Mouse (Mus musculus) kidney, adult 2 months (tissue): ENCODE measurements at regions not wholly inside any gene's neighbourhood (a gene's known extent, or its start where the extent isn't known, plus 50 kb on each side); places are given as distances from the start of the nearest gene placed in this dataset.

ENCODE experiments used
- DNase-seq: peaks from one replicate; pipeline ENCODE4 v3.0.0; 2021
- H3K27ac ChIP-seq: fragments of 200-500 bp; 2 replicates; pipeline ENCODE4 v1.5.1; 2012; ENCODE audit warnings: low read depth, low read length, control low read depth, inconsistent platforms; ENCODE audit not compliant: insufficient read depth
- H3K27me3 ChIP-seq: fragments of 200-500 bp; replicated peaks from 2 replicates; pipeline ENCODE4 v1.6.1; 2012; ENCODE audit warnings: mild to moderate bottlenecking, moderate library complexity, low read length, inconsistent platforms; ENCODE audit not compliant: control insufficient read depth, insufficient read depth
- H3K36me3 ChIP-seq: fragments of 200-500 bp; 2 replicates; pipeline ENCODE4 v1.6.1; 2012; ENCODE audit warnings: mild to moderate bottlenecking, moderate library complexity, low read length, inconsistent platforms; ENCODE audit not compliant: control insufficient read depth, insufficient read depth
- H3K4me1 ChIP-seq: fragments of 200-500 bp; 2 replicates; pipeline ENCODE4 v1.6.1; 2011; ENCODE audit warnings: low read length; ENCODE audit not compliant: control insufficient read depth, insufficient read depth
- H3K4me3 ChIP-seq: fragments of 200-500 bp; 2 replicates; pipeline ENCODE4 v1.5.1; 2011; ENCODE audit warnings: mild to moderate bottlenecking, low read depth, low read length, control low read depth; ENCODE audit not compliant: insufficient read depth
- CTCF ChIP-seq: fragments of 200-500 bp; conservative IDR thresholded peaks from 2 replicates; pipeline ENCODE4 v1.5.1; 2011; ENCODE audit warnings: low read depth, mild to moderate bottlenecking, control low read depth, low read length, moderate library complexity, mixed read lengths; ENCODE audit not compliant: insufficient read depth, insufficient read length
- POLR2A ChIP-seq: fragments of 200-500 bp; IDR thresholded peaks from one replicate; pipeline ENCODE4 v1.6.1; 2011; ENCODE audit warnings: low read depth, low read length, control low read depth
- WGBS: fragments of 180-500 bp; shearing (Covaris S2); methylation state at CpG from one replicate; pipeline ENCODE4 v1.1.7; 2018; 5-methylcytosine and 5-hydroxymethylcytosine counted together

GRCm38 (mm10) chr13:48167976-48168375 lies 93.1 kb upstream of the Id4 start:
- no peak for DNase-seq
- H3K4me3 ChIP-seq, result no peak overlapping the region
- H3K36me3 ChIP-seq, result no peaks in the 10 kb centered on the region
- H3K4me1 ChIP-seq, result no peaks in the 10 kb centered on the region
- no peak overlapping the region for H3K27ac ChIP-seq
- 55% methylated on average over 8 of the region's 8 CpGs for WGBS
- no peaks in the 10 kb centered on the region for H3K27me3 ChIP-seq
- TF ChIP-seq CTCF (no peak), POLR2A (no peak)

GRCm38 (mm10) chr13:48171309-48171953 lies 89.6 kb upstream of the Id4 start:
- TF ChIP-seq POLR2A, result no peak
- TF ChIP-seq CTCF, result no peak
- DNase-seq, result no peak
- Histone ChIP-seq H3K4me1 (no peaks in the 10 kb centered on the region), H3K27ac (no peak overlapping the region), H3K36me3 (no peaks in the 10 kb centered on the region), H3K4me3 (no peak overlapping the region), H3K27me3 (no peaks in the 10 kb centered on the region)
- WGBS, result 54% methylated on average over 16 of the region's 16 CpGs

DNA sequence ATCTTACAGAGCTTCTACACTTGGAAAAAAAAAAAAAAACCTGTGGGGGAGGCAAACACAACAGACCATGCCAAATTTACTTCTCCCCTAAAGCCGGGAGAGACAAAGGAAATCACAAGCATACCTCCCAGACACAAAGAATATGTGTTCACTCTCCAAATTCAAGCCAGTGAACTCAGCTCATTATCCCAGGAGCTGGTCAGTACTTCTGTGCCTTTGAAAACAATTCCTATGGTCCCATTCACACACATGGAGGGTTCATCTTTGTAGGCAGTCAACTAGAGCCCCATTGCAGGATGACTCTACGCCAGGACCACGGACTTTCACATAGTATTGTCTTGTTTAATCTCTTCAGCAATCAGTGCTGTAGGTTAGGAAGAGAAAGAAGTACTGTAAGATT lies 89.0 kb upstream of the Id4 start:
- TF ChIP-seq CTCF, result no peak
- no peak for TF ChIP-seq POLR2A
- Histone ChIP-seq H3K36me3 (no peaks in the 10 kb centered on the region), H3K27ac (no peak overlapping the region), H3K4me3 (no peak overlapping the region), H3K27me3 (no peaks in the 10 kb centered on the region), H3K4me1 (no peaks in the 10 kb centered on the region)
- 63% methylated on average over 3 of the region's 3 CpGs for WGBS
- no peak for DNase-seq

GRCm38 (mm10) chr13:48192476-48192875 lies 68.6 kb upstream of the Id4 start:
- 88% methylated on average over 2 of the region's 2 CpGs for WGBS
- no peaks in the 10 kb centered on the region for H3K4me1 ChIP-seq
- no peak for TF ChIP-seq CTCF
- TF ChIP-seq POLR2A, result no peak
- H3K4me3 ChIP-seq, result no peak overlapping the region
- no peak overlapping the region for H3K27ac ChIP-seq
- no peak for DNase-seq
- H3K36me3 ChIP-seq, result no peaks in the 10 kb centered on the region
- no peaks in the 10 kb centered on the region for H3K27me3 ChIP-seq

DNA sequence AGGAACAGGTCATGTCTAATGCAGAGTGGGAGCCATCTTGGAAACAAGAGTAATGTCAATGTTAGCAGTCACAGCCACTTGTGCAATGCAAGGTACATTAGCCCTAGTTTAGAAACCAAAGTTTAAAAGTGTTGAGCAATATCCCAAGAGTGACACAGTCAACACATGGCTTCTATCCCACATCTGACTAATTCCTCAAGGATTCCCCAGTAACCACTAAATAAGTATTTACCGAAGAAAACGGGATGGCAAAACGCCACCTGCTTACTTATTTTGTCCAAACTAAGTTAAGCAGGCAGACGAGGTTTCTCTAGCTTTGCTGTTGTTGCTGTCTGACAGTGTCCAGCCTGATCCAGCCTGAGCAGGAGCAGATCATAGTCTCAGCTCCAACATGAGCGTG lies 67.1 kb upstream of the Id4 start:
- peak; percentile 2 for DNase-seq
- no peak overlapping the region for H3K27ac ChIP-seq
- WGBS, result 86% methylated on average over 5 of the region's 5 CpGs
- TF ChIP-seq POLR2A, result no peak
- TF ChIP-seq CTCF, result no peak
- H3K4me1 ChIP-seq, result no peaks in the 10 kb centered on the region
- H3K36me3 ChIP-seq, result no peaks in the 10 kb centered on the region
- H3K27me3 ChIP-seq, result no peaks in the 10 kb centered on the region
- H3K4me3 ChIP-seq, result no peak overlapping the region

GRCm38 (mm10) chr13:48207824-48208223 lies 53.2 kb upstream of the Id4 start:
- TF ChIP-seq POLR2A (no peak), CTCF (no peak)
- no peaks in the 10 kb centered on the region for H3K4me1 ChIP-seq
- no peaks in the 10 kb centered on the region for H3K36me3 ChIP-seq
- H3K27ac ChIP-seq, result no peak overlapping the region
- H3K27me3 ChIP-seq, result no peaks in the 10 kb centered on the region
- no peak overlapping the region for H3K4me3 ChIP-seq
- DNase-seq, result no peak
- 67% methylated on average over 4 of the region's 4 CpGs for WGBS
